Mouse (Mus musculus): ENCODE results near the gene Slc25a10. TPM values are rescaled to one million over a fixed set of nuclear protein-coding genes. Genes with fewer than 3 reads are reported as not detected.

The Slc25a10 gene
- polyA plus RNA-seq, 1 experiment from 2014 or later = 36.7 TPM

DNA sequence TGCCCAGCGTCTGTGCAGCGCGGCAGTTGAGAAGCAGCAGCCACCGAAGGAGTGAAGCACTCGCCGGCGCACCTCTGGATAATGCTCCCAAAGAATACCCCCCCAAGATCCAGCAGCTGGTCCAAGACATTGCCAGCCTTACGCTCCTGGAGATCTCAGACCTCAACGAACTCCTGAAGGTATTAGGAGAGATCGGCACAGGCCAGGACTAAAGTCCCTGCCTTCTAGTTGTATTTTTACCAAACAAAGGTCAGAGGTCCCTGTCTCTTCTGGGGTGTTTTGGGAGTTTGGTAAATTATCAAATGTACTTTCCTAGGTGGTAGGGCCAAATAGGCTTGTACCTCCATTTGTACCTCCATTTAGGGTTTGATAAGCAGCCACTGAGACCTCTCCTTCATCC is 6.4 kb upstream of the Slc25a10 start:
- Histone ChIP-seq H3K4me2 (peak overlapping the region; percentile 71), H3K9ac (peak overlapping the region; percentile 93), H3K4me1 (peaks cover 23% of the 10 kb centered on the region), H3K36me3 (peaks cover 58% of the 10 kb centered on the region), H3K9me3 (no peaks in the 10 kb centered on the region), H3K4me3 (peak overlapping the region; percentile 80), H3K27ac (0 out of 2 replicates have a peak overlapping the region, but pooled peaks have one; percentile 84), H3K27me3 (no peaks in the 10 kb centered on the region)
- no peak for ATAC-seq (ENCODE audit: insufficient number of reproducible peaks, low FRiP score, low TSS enrichment, low read depth)
- 8% methylated on average over 10 of the region's 10 CpGs for WGBS

DNA sequence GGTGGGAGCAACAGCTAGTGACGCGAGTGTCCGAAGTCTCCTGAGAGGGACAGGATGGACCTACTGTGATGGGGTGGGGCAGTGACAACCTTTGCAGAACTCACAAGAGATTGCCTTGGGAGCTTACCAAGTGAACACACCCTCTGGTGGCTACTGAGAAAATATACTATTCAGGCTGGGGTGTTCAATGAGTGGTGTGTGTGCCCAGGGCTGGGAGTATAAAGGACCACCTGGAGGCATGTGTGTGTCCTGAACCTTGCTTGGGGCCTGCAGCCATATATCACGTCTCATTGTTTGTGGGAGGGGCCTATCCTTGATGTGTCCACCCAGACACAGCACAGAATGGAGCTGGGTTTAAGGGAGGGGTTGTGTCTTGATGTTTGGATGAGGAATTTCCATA is 3.1 kb upstream of the Slc25a10 start:
- H3K4me2 ChIP-seq = no peak overlapping the region
- 80% methylated on average over 4 of the region's 4 CpGs for WGBS
- H3K27me3 ChIP-seq = no peaks in the 10 kb centered on the region
- no peak overlapping the region for H3K27ac ChIP-seq
- peaks cover 49% of the 10 kb centered on the region for H3K4me1 ChIP-seq
- H3K9ac ChIP-seq = no peak overlapping the region
- H3K36me3 ChIP-seq = peaks cover 29% of the 10 kb centered on the region
- H3K9me3 ChIP-seq = no peaks in the 10 kb centered on the region
- no peak for ATAC-seq (ENCODE audit: insufficient number of reproducible peaks, low FRiP score, low TSS enrichment, low read depth)
- H3K4me3 ChIP-seq = no peak overlapping the region

DNA sequence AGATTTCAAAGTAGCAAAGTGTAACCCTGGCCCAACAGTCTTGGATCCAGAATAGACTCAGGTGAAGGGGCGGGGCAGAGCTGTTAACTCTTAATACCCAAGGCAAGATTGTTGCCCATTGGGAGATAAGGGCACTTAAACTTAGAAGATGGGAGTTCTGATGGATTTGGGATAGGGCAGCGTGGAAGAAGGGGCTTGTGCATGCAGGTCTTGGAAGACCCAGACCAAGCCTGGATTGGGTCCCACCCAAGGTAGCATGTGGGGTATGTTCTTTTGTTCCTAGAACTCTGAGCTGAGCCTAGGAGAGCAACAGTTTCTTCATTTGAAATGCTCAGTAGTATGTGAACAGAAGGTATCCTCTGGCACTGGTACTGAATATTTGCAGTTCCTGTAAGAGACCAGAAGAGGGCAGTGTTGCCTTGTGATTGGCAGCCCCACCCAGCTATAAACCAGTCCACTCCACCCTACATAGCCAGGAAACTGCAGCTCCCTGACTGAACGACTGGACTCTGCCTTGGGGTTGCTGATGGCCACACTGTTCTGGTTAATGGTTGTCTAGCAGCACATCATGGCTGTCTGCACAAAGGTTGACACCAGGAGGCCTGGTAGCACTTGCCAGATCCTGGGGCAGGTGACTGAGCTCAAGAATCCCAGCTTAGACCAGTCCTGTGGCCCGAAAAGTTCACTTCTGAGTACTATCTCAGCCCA is 2.4 kb upstream of the Slc25a10 start:
- no peak for ATAC-seq (ENCODE audit: insufficient number of reproducible peaks, low FRiP score, low TSS enrichment, low read depth)
- H3K4me1 ChIP-seq = peaks cover 47% of the 10 kb centered on the region
- no peaks in the 10 kb centered on the region for H3K27me3 ChIP-seq
- WGBS = 56% methylated on average over 4 of the region's 4 CpGs
- H3K27ac ChIP-seq = no peak overlapping the region; the same call in 1 of the 2 replicates
- H3K4me2 ChIP-seq = no peak overlapping the region
- H3K9me3 ChIP-seq = no peaks in the 10 kb centered on the region
- peaks cover 30% of the 10 kb centered on the region for H3K36me3 ChIP-seq
- H3K4me3 ChIP-seq = no peak overlapping the region
- no peak overlapping the region for H3K9ac ChIP-seq

DNA sequence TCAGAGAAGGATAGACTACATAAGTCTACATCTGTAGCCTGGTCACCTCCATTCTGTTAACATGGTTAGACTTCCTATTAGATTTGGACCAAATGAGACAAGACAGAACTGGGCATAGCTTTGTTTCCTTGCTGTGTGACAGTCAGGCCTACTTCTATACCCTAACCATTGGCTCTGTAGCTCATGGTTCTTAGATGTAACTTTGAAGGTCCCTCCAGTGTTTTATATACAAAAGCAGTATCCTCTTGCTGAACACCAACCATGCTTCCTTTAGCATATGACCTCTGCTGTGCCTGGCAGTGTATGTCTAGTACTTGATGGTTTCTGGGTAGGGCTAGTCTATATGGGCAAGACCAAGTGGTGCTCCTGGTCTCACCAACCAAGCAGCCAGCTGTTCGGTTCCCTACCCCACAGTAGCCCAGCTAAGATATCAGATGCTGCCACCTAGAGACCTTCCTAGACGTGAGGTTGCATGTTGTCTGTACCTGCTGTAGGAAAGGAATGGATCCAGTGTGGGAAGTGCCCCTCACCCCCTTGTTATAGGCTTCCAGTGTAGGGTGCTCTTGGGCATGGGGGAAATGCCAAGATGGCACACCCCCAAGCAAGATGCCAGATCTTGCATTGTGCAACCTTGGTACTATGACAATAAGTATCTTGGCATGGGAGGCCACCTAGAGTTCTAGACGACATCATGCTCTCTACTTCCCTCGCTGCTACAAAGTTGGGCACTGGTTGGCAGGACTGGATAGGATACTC is 1.2 kb upstream of the Slc25a10 start:
- Histone ChIP-seq H3K27ac (peak overlapping the region; percentile 85), H3K4me3 (no peak overlapping the region), H3K9me3 (no peaks in the 10 kb centered on the region), H3K9ac (no peak overlapping the region), H3K27me3 (no peaks in the 10 kb centered on the region), H3K4me1 (peaks cover 43% of the 10 kb centered on the region), H3K36me3 (peaks cover 42% of the 10 kb centered on the region), H3K4me2 (peak overlapping the region; percentile 98; the same call in 1 of the 2 replicates)
- no peak for ATAC-seq (ENCODE audit: insufficient number of reproducible peaks, low FRiP score, low TSS enrichment, low read depth)
- 35% methylated on average over 4 of the region's 4 CpGs for WGBS

DNA sequence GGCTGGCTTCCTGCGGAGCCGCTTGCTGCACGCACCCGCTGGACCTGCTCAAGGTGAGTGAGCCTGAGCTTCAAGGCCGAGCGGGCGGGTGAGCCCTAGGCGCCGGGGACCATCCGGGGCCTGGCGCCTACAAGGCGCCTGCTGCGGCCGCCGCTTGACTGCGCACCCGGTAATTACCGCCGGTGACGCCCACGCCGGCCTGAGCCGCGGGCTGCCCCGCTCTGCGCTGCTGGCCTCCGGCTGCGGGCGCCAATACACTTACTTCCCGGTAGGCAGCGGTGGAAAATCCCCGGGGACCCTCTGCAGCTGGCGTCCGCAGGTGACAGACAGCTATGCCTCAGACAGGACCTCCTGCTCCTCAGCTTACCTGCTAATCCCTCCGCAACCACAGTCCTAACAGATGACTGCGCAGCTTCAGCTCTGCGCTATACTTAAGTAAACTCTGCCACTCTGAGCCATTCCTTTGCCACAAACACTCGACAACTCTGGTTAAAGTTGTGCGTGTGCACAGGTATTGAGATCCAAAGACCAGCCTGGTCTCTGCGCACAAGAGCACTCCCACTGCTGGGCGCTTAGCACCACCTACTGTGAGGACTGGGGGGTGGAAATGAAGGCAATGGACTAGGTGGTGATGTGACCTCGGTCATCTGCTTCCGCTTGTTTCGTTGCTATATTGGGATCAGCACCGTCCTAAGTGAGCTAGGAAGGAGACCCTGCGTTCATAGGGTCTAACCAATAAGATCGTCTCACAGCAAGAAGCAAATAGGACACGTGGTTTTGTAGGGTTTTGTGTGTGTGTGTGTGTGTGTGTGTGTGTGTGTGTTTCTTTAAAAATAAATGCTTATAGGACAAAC is 611 bp downstream of the Slc25a10 start:
- peak; percentile 8; the same call in 1 of the 2 replicates for ATAC-seq (ENCODE audit: insufficient number of reproducible peaks, low FRiP score, low TSS enrichment, low read depth)
- Histone ChIP-seq H3K36me3 (peaks cover 49% of the 10 kb centered on the region), H3K4me1 (peaks cover 37% of the 10 kb centered on the region)

DNA sequence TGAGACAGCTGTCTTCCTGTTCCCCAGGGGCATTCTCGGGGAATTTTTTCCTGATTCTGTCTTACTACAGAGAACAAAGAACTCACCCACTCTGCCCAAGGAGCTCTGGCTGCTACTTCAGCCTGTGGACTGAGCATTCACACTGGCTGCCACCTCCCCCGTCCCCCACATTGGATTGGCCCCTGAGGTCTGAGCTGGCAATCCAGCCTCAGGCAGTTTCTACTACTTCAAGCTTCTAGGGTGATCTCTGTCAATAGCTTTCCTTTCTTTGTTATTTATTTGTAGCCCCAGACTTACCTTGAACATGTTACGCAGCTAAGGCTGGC is 1.2 kb downstream of the Slc25a10 start:
- no peaks in the 10 kb centered on the region for H3K9me3 ChIP-seq
- H3K9ac ChIP-seq = peak overlapping the region; percentile 12
- H3K27ac ChIP-seq = 0 out of 2 replicates have a peak overlapping the region, but pooled peaks have one; percentile 85
- WGBS = 18% methylated on average over 3 of the region's 3 CpGs
- peak overlapping the region; percentile 83 for H3K4me3 ChIP-seq
- peaks cover 37% of the 10 kb centered on the region for H3K4me1 ChIP-seq
- no peaks in the 10 kb centered on the region for H3K27me3 ChIP-seq
- peaks cover 49% of the 10 kb centered on the region for H3K36me3 ChIP-seq
- no peak for ATAC-seq (ENCODE audit: insufficient number of reproducible peaks, low FRiP score, low TSS enrichment, low read depth)
- peak overlapping the region; percentile 98 for H3K4me2 ChIP-seq

More for the DNA sequence above, 611 bp downstream of the Slc25a10 start:
- Histone ChIP-seq H3K4me3 (peak overlapping the region; percentile 83), H3K27ac (peak overlapping the region; percentile 85), H3K4me2 (peak overlapping the region; percentile 98), H3K9ac (peak overlapping the region; percentile 79), H3K9me3 (no peaks in the 10 kb centered on the region), H3K27me3 (no peaks in the 10 kb centered on the region)
- under 1% methylated on average over 48 of the region's 48 CpGs for WGBS

DNA sequence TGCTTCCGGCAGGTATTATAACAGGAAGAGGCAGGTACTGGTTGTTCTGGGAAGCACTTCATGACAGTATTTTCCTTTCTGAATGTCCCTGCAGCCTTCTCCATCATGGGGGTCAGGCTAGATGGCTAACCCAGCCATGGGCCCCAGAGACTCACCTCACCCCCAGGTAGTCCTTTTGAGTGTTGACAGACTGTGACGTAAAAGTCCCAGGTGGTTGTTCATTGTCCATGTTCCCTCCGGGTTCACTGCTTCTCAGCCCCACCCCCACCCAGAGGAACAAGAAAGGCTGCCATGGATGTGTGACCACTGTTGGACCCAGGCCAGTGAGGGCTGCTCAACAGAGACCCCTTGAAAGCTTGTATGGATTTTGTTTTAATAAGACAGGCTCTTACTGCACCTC is 1.7 kb downstream of the Slc25a10 start:
- no peak for ATAC-seq (ENCODE audit: insufficient number of reproducible peaks, low FRiP score, low TSS enrichment, low read depth)
- no peaks in the 10 kb centered on the region for H3K9me3 ChIP-seq
- WGBS = 44% methylated on average over 3 of the region's 3 CpGs
- peak overlapping the region; percentile 83 for H3K4me3 ChIP-seq
- H3K9ac ChIP-seq = no peak overlapping the region
- H3K4me2 ChIP-seq = peak overlapping the region; percentile 98
- peaks cover 37% of the 10 kb centered on the region for H3K4me1 ChIP-seq
- peaks cover 49% of the 10 kb centered on the region for H3K36me3 ChIP-seq
- H3K27me3 ChIP-seq = no peaks in the 10 kb centered on the region
- H3K27ac ChIP-seq = 0 out of 2 replicates have a peak overlapping the region, but pooled peaks have one; percentile 85

DNA sequence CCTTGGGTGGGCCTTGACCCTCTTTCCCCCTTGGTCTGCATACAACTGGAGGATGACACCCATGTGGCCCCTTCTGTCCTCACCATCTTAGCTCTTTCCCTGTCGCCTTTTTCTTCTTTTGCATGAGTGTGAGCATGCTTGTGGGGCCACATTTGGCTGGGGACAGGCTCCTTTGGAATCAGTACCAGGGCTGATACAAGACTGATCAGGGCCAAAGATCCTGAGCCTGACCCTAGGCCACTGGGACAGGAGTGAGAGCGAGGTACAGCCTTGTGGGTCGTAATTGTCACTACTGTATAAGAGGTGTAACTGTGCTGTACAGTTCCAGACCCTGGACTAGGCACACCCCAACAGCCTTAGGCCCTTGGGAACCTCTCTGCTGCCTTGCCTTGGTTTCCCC is 2.3 kb downstream of the Slc25a10 start:
- H3K9ac ChIP-seq = no peak overlapping the region
- peaks cover 49% of the 10 kb centered on the region for H3K36me3 ChIP-seq
- WGBS = 87% methylated on average over 3 of the region's 3 CpGs
- H3K27ac ChIP-seq = no peak overlapping the region
- H3K27me3 ChIP-seq = no peaks in the 10 kb centered on the region
- H3K4me1 ChIP-seq = peaks cover 37% of the 10 kb centered on the region
- H3K4me2 ChIP-seq = no peak overlapping the region
- H3K4me3 ChIP-seq = no peak overlapping the region
- H3K9me3 ChIP-seq = no peaks in the 10 kb centered on the region
- ATAC-seq (ENCODE audit: insufficient number of reproducible peaks, low FRiP score, low TSS enrichment, low read depth) = no peak

DNA sequence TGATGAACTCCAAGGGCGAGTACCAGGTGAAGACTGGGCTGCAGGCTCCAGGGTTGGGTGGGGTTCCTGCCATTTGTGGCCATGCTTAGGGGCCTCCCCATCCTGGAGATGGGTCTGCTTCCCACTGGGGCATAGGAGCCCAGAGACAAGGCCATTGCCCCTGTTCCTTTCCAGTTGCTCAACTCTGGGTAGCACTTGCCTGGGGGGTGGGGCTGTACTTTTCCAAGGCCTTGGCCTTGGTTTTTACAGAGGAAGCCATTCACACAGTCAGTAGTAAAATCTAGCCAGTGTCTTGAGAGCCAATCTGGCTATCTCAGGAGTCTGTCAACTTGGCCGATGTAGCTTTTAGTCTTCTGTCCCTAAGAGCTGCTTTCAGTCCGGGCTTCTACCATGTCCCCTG is 5.8 kb downstream of the Slc25a10 start:
- H3K9me3 ChIP-seq = no peaks in the 10 kb centered on the region
- H3K27ac ChIP-seq = no peak overlapping the region
- WGBS = 89% methylated on average over 3 of the region's 3 CpGs
- no peaks in the 10 kb centered on the region for H3K27me3 ChIP-seq
- H3K36me3 ChIP-seq = peaks cover 52% of the 10 kb centered on the region
- no peak overlapping the region for H3K9ac ChIP-seq
- H3K4me1 ChIP-seq = peaks cover 21% of the 10 kb centered on the region
- H3K4me3 ChIP-seq = no peak overlapping the region
- ATAC-seq (ENCODE audit: insufficient number of reproducible peaks, low FRiP score, low TSS enrichment, low read depth) = no peak
- H3K4me2 ChIP-seq = no peak overlapping the region

DNA sequence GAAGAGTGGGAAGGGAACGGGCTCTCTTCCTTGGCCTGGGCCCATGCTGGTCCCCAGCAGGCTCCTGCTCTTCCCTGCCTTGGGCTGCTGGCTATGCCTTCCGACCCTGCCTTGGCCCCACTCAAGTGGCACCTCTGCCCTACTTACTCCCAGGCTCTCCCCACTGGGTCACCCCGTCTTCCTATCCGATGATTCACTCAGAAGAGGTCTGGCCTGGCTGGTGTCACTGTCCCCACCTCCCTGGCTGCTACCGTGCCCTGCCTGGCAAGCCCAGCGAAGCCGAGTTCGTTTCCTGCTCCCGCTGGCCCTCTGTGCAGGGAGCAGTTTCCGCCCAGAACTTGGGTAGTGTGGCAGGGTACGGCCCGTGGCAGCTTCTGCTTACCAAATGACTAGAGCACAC is 6.6 kb downstream of the Slc25a10 start:
- no peaks in the 10 kb centered on the region for H3K9me3 ChIP-seq
- H3K27ac ChIP-seq = no peak overlapping the region
- no peak overlapping the region for H3K4me3 ChIP-seq
- WGBS = 92% methylated on average over 12 of the region's 12 CpGs
- H3K27me3 ChIP-seq = no peaks in the 10 kb centered on the region
- H3K4me1 ChIP-seq = peaks cover 13% of the 10 kb centered on the region
- ATAC-seq (ENCODE audit: insufficient number of reproducible peaks, low FRiP score, low TSS enrichment, low read depth) = no peak
- H3K36me3 ChIP-seq = peaks cover 52% of the 10 kb centered on the region
- H3K4me2 ChIP-seq = no peak overlapping the region
- H3K9ac ChIP-seq = no peak overlapping the region

DNA sequence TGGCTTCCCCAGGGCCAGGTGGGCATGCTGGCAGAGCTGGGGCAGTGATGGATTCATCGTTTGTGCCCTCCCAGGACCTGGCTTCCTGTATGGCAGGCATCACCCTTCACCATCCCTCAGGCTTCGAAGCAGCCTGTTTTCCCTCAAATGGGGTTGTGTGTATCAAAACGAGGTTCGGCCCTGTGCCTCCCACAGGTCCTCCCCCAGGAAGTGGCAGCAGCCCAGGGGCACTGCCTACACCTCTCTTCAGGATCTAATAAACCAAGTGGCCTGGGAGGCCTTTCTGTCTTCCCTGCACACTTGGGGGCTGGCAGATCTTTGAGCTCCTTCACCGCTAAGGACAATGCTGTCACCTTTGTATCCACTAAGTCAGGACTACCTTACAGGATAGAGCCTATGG is 7.3 kb downstream of the Slc25a10 start:
- no peaks in the 10 kb centered on the region for H3K9me3 ChIP-seq
- no peaks in the 10 kb centered on the region for H3K27me3 ChIP-seq
- H3K27ac ChIP-seq = no peak overlapping the region
- no peak overlapping the region for H3K4me3 ChIP-seq
- H3K4me1 ChIP-seq = peaks cover 6% of the 10 kb centered on the region
- WGBS = 83% methylated on average over 5 of the region's 5 CpGs
- H3K36me3 ChIP-seq = peaks cover 52% of the 10 kb centered on the region
- no peak overlapping the region for H3K9ac ChIP-seq
- H3K4me2 ChIP-seq = no peak overlapping the region
- ATAC-seq (ENCODE audit: insufficient number of reproducible peaks, low FRiP score, low TSS enrichment, low read depth) = no peak
